8 mouse cellular contexts compared by ENCODE assay signal in the genomic region with DNA sequence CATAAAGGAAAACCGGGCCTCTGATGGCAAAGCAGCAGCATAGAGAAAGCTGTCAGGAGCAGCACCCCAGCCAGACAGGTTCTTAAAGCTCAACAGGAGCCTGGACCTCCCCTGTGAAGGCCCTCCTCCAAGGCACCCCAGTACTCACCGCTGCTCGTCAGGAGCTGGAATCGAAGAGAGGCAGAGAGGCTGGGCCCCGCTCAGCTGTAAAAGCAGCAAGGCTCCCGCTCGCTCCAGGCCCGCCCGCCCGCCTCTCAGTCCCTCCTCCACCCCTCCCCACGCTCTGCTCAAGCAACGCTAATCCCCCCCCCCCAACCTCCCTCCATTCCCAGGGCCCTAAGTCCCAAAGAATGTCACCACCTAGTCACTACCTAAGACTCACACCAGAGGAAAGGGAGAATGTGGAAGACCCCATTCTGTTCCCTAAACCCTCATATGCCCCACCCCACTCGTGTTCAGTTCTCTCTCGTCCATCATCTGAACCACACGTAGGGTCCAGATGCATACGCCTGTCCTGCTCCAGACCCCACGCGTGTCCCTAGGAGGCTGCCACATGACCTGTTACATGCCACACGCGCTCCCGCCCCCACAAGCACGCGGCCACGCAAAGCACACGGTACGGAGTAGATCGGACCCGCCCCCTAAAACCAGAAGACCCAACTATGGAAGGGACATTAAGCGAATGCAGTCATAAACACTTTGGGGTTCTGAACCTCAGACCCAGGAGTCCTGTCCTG. TPM values are rescaled to one million over a fixed set of nuclear protein-coding genes. Genes with fewer than 3 reads are reported as not detected.
A peak's percentile ranks its signal among the peaks of the same experiment; 100 is the strongest.
DNase-seq lines count a peak whose midpoint lies in the region; ATAC-seq and TF ChIP-seq lines count a peak whose summit lies in the region.

No protein-coding gene starts in this region.

- ATAC-seq in neural tube, embryonic 11.5 days (ENCODE audit: insufficient read depth, low FRiP score, low TSS enrichment): no peak
- no peak for ATAC-seq in intestine, embryonic 14.5 days (replicated peaks; ENCODE audit: low FRiP score, low TSS enrichment, low read depth)
- no peak for ATAC-seq in activated CD4-positive, CD25-positive, alpha-beta regulatory T cell, adult 4 months

- H3K9me3 ChIP-seq in neural tube, embryonic 11.5 days (ENCODE audit: control insufficient read depth, low read length): no peaks in the 10 kb centered on the region
- no peaks in the 10 kb centered on the region for H3K9me3 ChIP-seq in intestine, embryonic 14.5 days (ENCODE audit: control insufficient read depth, low read length)

- peaks cover 32% of the 10 kb centered on the region for H3K4me1 ChIP-seq in neural tube, embryonic 11.5 days (ENCODE audit: control insufficient read depth, insufficient read depth, low read length)
- H3K4me1 ChIP-seq in cortical plate, adult 2 months (ENCODE audit: control insufficient read depth, insufficient read depth, low read length): peaks cover 6% of the 10 kb centered on the region
- peaks cover 30% of the 10 kb centered on the region for H3K4me1 ChIP-seq in intestine, embryonic 14.5 days (replicated peaks; ENCODE audit: control insufficient read depth, insufficient read depth, low read length)
- H3K4me1 ChIP-seq in thymus, adult 2 months (replicated peaks; ENCODE audit: control insufficient read depth, insufficient read depth, low read length): peaks cover 21% of the 10 kb centered on the region

- no peak for TF ChIP-seq CTCF in cortical plate, adult 2 months (IDR thresholded peaks at IDR 0.05; ENCODE audit: extremely low read depth, insufficient read depth, low read length)
- no peak for TF ChIP-seq CTCF in thymus, adult 2 months (IDR thresholded peaks at IDR 0.05; ENCODE audit: borderline replicate concordance, control insufficient read depth, extremely low read depth, insufficient read depth, low read length, poor library complexity)

- DNase-seq in neural tube, embryonic 11.5 days (ENCODE audit: low spot score): peak; percentile 10
- no peak for DNase-seq in neural tube, embryonic 10.5 days (ENCODE audit: extremely low spot score, low spot score)
- no peak for DNase-seq in intestine, embryonic 14.5 days (ENCODE audit: low spot score)
- DNase-seq in retina, postnatal 1 day: peak; percentile 42
- DNase-seq in adrenal gland, postnatal 4 days (ENCODE audit: low spot score in 2 of 2): no peak
- no peak for DNase-seq in thymus, adult 2 months

- WGBS in neural tube, embryonic 11.5 days: 4% methylated on average over 29 of the region's 29 CpGs
- WGBS in intestine, embryonic 14.5 days: 4% methylated on average over 29 of the region's 29 CpGs
- WGBS in thymus, adult 2 months: 24% methylated on average over 29 of the region's 29 CpGs

- 0 out of 2 replicates have a peak, but pooled peaks have one; percentile 25 for TF ChIP-seq POLR2A in cortical plate, adult 2 months (IDR thresholded peaks at IDR 0.05; ENCODE audit: extremely low read depth, insufficient read depth, low read length)
- TF ChIP-seq POLR2A in thymus, adult 2 months (IDR thresholded peaks at IDR 0.05; ENCODE audit: control insufficient read depth, extremely low read depth, insufficient read depth, low read length, poor library complexity): no peak

- peaks cover 2% of the 10 kb centered on the region; the same call in 1 of the 2 replicates for H3K36me3 ChIP-seq in neural tube, embryonic 11.5 days (ENCODE audit: control insufficient read depth, insufficient read depth, low read length)
- peaks cover 8% of the 10 kb centered on the region for H3K36me3 ChIP-seq in intestine, embryonic 14.5 days (ENCODE audit: control insufficient read depth, insufficient read depth, low read length)
- no peaks in the 10 kb centered on the region for H3K36me3 ChIP-seq in thymus, adult 2 months (ENCODE audit: control insufficient read depth, insufficient read depth, low read length)

- H3K27me3 ChIP-seq in neural tube, embryonic 11.5 days (ENCODE audit: control insufficient read depth, insufficient read depth, low read length): peaks cover 35% of the 10 kb centered on the region
- peaks cover 37% of the 10 kb centered on the region for H3K27me3 ChIP-seq in intestine, embryonic 14.5 days (replicated peaks; ENCODE audit: control insufficient read depth, insufficient read depth, low read length)
- no peaks in the 10 kb centered on the region; the same call in 1 of the 2 replicates for H3K27me3 ChIP-seq in thymus, adult 2 months (ENCODE audit: control insufficient read depth, insufficient read depth, low read length)

- H3K4me3 ChIP-seq in neural tube, embryonic 11.5 days (ENCODE audit: low read depth, low read length): peak overlapping the region; percentile 73
- peak overlapping the region; percentile 67 for H3K4me3 ChIP-seq in cortical plate, adult 2 months (ENCODE audit: insufficient read depth, low read length)
- no peak overlapping the region for H3K4me3 ChIP-seq in intestine, embryonic 14.5 days (ENCODE audit: low read depth, low read length)
- H3K4me3 ChIP-seq in thymus, adult 2 months (ENCODE audit: control insufficient read depth, insufficient read depth, low read length): no peak overlapping the region

- peak overlapping the region; percentile 26 for H3K9ac ChIP-seq in neural tube, embryonic 11.5 days (ENCODE audit: low read length)
- no peak overlapping the region for H3K9ac ChIP-seq in intestine, embryonic 14.5 days (ENCODE audit: low read length)

- no peak overlapping the region for H3K27ac ChIP-seq in neural tube, embryonic 11.5 days (ENCODE audit: low read depth, low read length)
- H3K27ac ChIP-seq in cortical plate, adult 2 months (ENCODE audit: insufficient read depth, low read length): peak overlapping the region; percentile 11
- no peak overlapping the region for H3K27ac ChIP-seq in intestine, embryonic 14.5 days (ENCODE audit: low read depth)
- H3K27ac ChIP-seq in thymus, adult 2 months (ENCODE audit: control insufficient read depth, insufficient read depth, low read length): no peak overlapping the region

- H3K4me2 ChIP-seq in neural tube, embryonic 11.5 days (ENCODE audit: low read depth): peak overlapping the region; percentile 51
- peak overlapping the region; percentile 96 for H3K4me2 ChIP-seq in intestine, embryonic 14.5 days (ENCODE audit: low read length)

RNA-seq across cellular contexts. Expression of a gene that starts 0.8 kb away (rescaled TPM):
- polyA plus RNA-seq in neural tube, embryonic 11.5 days (2014; fragmentation: Nextera tagmentation; extraction: Ambion mirVana): 10.9 and 12.7 TPM in 2 replicates
- polyA plus RNA-seq in cortical plate, adult 2 months (2012; rRNA removed): 617 and 701 TPM in 2 replicates
- 36.4 and 43.9 TPM in 2 replicates for polyA plus RNA-seq in intestine, embryonic 14.5 days (2014; fragmentation: Nextera tagmentation; extraction: Ambion mirVana)
- 10 to 100 TPM; 19.0 to 22.6 TPM for total RNA-seq in adrenal gland, postnatal 4 days (2021)
- 1 to 10 TPM; 3.4 to 4.5 TPM for polyA plus RNA-seq in activated CD4-positive, CD25-positive, alpha-beta regulatory T cell, adult 4 months (2017; shearing (Covaris generic))
- polyA plus RNA-seq in thymus, adult 2 months (2012; rRNA removed): 1.5 and 1.6 TPM in 2 replicates

RNA-seq across cellular contexts. Expression of a gene that starts 1.8 kb away (rescaled TPM):
- 22.0 and 24.5 TPM in 2 replicates for polyA plus RNA-seq in neural tube, embryonic 11.5 days (2014; fragmentation: Nextera tagmentation; extraction: Ambion mirVana)
- polyA plus RNA-seq in cortical plate, adult 2 months (2012; rRNA removed): 42.8 and 42.9 TPM in 2 replicates
- polyA plus RNA-seq in intestine, embryonic 14.5 days (2014; fragmentation: Nextera tagmentation; extraction: Ambion mirVana): 17.5 and 17.7 TPM in 2 replicates
- total RNA-seq in adrenal gland, postnatal 4 days (2021): 10 to 100 TPM in 1 of 2 experiments, 1 to 10 TPM in 1; 9.6 to 10.4 TPM
- polyA plus RNA-seq in activated CD4-positive, CD25-positive, alpha-beta regulatory T cell, adult 4 months (2017; shearing (Covaris generic)): 1 to 10 TPM; 5.6 to 6.9 TPM
- polyA plus RNA-seq in thymus, adult 2 months (2012; rRNA removed): 13.5 and 15.2 TPM in 2 replicates

RNA-seq across cellular contexts. Expression of a gene that starts 12.3 kb away (rescaled TPM):
- 263 and 274 TPM in 2 replicates for polyA plus RNA-seq in neural tube, embryonic 11.5 days (2014; fragmentation: Nextera tagmentation; extraction: Ambion mirVana)
- polyA plus RNA-seq in cortical plate, adult 2 months (2012; rRNA removed): 233 and 235 TPM in 2 replicates
- polyA plus RNA-seq in intestine, embryonic 14.5 days (2014; fragmentation: Nextera tagmentation; extraction: Ambion mirVana): 154 and 176 TPM in 2 replicates
- 100 to 1,000 TPM; 106 to 112 TPM for total RNA-seq in adrenal gland, postnatal 4 days (2021)
- polyA plus RNA-seq in activated CD4-positive, CD25-positive, alpha-beta regulatory T cell, adult 4 months (2017; shearing (Covaris generic)): 10 to 100 TPM; 40.7 to 52.4 TPM
- polyA plus RNA-seq in thymus, adult 2 months (2012; rRNA removed): 85.4 and 105 TPM in 2 replicates

RNA-seq across cellular contexts. Expression of a gene that starts 14.7 kb away (rescaled TPM):
- 6.8 and 7.3 TPM in 2 replicates for polyA plus RNA-seq in neural tube, embryonic 11.5 days (2014; fragmentation: Nextera tagmentation; extraction: Ambion mirVana)
- polyA plus RNA-seq in cortical plate, adult 2 months (2012; rRNA removed): 35.9 and 40.5 TPM in 2 replicates
- polyA plus RNA-seq in intestine, embryonic 14.5 days (2014; fragmentation: Nextera tagmentation; extraction: Ambion mirVana): 12.3 and 12.7 TPM in 2 replicates
- total RNA-seq in adrenal gland, postnatal 4 days (2021): 1 to 10 TPM; 4.8 to 5.7 TPM
- polyA plus RNA-seq in activated CD4-positive, CD25-positive, alpha-beta regulatory T cell, adult 4 months (2017; shearing (Covaris generic)): 1 to 10 TPM; 3.9 to 7.1 TPM
- 16.8 and 20.6 TPM in 2 replicates for polyA plus RNA-seq in thymus, adult 2 months (2012; rRNA removed)

RNA-seq across cellular contexts. Expression of a gene that starts 22.1 kb away (rescaled TPM):
- polyA plus RNA-seq in neural tube, embryonic 11.5 days (2014; fragmentation: Nextera tagmentation; extraction: Ambion mirVana): 4.1 and 4.3 TPM in 2 replicates
- 2.4 and 2.8 TPM in 2 replicates for polyA plus RNA-seq in cortical plate, adult 2 months (2012; rRNA removed)
- polyA plus RNA-seq in intestine, embryonic 14.5 days (2014; fragmentation: Nextera tagmentation; extraction: Ambion mirVana): 7.9 and 9.2 TPM in 2 replicates
- total RNA-seq in adrenal gland, postnatal 4 days (2021): 10 to 100 TPM; 22.0 to 24.3 TPM
- 10 to 100 TPM; 19.7 to 30.4 TPM for polyA plus RNA-seq in activated CD4-positive, CD25-positive, alpha-beta regulatory T cell, adult 4 months (2017; shearing (Covaris generic))
- polyA plus RNA-seq in thymus, adult 2 months (2012; rRNA removed): 107 and 122 TPM in 2 replicates

Comparison
In these comparisons a context has a peak if more than half of its experiments do, and no peak if none do; other contexts are left out.
1. DNase-seq: peak in neural tube, embryonic 11.5 days (single experiment) and retina, postnatal 1 day (single experiment); none in neural tube, embryonic 10.5 days (single experiment), intestine, embryonic 14.5 days (single experiment), adrenal gland, postnatal 4 days (0 of 2) and thymus, adult 2 months (single experiment).
2. H3K4me3 ChIP-seq: peak in neural tube, embryonic 11.5 days (single experiment) and cortical plate, adult 2 months (single experiment); none in intestine, embryonic 14.5 days (single experiment) and thymus, adult 2 months (single experiment).
3. RNA of a gene that starts 0.8 kb away (polyA plus RNA-seq): 617 to 701 TPM in cortical plate, adult 2 months; 36.4 to 43.9 TPM in intestine, embryonic 14.5 days, 10.9 to 12.7 TPM in neural tube, embryonic 11.5 days, 3.4 to 4.5 TPM in activated CD4-positive, CD25-positive, alpha-beta regulatory T cell, adult 4 months and 1.5 to 1.6 TPM in thymus, adult 2 months; every median in the first group is over 10 times any median in the second.